Mouse (Mus musculus) heart, postnatal 4 days (tissue): ENCODE results near the gene Arid1b. TPM values are rescaled to one million over a fixed set of nuclear protein-coding genes. Genes with fewer than 3 reads are reported as not detected.

ENCODE experiments used
- DNase-seq: peaks from one replicate; pipeline ENCODE4 v3.0.0; 2021
- total RNA-seq, 2 experiments: library from RNA; stranded (reverse); gene quantifications; 2 replicates each; pipeline ENCODE4 v1.2.3; 2021

The Arid1b gene
- total RNA-seq, 2 experiments from 2014 or later: 40.5 to 41.6 TPM

DNA sequence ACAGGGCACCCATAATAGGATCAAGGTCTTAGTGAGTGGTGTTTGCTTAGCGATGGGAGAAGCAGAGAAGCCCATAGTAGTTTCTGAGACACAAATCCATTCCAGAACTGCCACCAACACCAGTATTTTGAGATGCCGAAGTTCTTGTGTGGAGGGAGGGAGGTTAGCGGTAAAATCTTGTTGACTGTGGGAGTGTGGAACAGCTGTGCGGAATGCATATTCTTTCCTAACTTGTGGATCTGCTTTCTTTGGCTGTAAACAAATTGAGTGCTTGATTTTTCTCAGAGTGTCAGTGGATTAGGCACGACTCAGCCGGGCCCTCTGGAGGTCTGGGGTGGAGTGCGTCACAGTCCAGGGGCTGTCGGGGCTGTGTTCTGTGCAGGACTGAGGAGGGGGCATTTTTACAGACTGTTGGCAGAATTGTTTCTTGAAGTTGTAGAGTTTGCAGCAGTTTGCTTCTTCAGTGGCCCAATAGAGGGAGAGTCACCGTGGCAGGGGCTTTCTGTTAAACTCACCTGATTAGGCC is 27.9 kb downstream of the Arid1b start:
- no peak for DNase-seq

DNA sequence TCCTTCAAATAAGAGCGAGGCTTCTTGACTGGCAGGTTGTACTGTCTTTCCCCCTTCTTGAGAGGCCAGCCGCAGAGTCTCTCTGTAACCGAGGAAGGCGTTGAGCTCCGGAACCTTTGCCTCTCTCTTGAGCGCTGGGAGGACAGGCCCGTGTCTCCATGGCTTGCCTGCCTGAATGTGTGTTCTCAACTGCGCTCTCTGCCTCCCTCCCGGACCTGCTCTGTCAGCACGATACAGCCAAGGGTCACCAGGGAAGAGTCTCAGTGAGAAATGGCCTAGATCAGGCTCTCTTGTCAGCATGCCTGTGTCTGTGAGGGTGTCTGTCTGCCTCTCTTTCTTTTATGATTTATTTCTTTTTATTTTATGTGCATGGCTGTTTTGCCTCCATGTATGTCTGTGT is 29.6 kb downstream of the Arid1b start:
- DNase-seq: no peak

DNA sequence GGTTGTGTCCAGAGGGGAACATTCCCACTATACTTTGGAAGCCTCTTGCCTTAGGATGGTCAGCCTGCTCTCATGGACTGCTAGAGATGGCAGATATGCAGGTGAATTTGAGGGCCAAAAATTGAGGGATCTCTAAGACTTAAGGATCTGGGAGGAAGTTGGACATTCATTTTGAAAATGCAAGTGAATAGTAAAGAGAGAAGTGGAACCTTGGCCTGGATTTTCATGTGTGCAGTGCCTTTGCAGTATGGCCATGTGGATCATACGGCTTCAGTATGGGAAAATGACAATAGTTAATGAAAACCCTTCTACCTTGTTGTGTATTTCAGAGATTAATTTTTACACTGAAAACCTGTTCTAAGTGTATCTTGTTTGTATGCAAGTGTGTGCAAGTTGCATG is 31.3 kb downstream of the Arid1b start:
- no peak for DNase-seq

DNA sequence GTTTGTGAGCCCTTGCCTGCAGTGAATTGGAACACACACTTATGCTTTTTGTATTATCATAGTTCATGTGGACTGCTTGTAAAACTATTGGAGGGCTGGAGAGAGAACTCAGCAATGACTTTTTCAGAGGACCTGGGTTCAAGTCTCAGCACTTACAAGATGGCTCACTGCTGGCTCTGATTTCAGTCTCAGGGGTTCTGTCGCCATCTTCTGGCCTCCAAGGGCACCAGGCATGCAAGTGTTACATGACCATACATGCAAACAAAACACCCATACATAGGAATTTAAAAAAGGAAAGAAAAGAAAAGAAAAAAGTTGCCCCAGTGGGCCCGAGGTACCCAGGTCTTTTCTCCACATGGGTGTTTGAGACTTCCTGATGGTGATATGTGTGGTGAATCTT is 32.4 kb downstream of the Arid1b start:
- DNase-seq: no peak

DNA sequence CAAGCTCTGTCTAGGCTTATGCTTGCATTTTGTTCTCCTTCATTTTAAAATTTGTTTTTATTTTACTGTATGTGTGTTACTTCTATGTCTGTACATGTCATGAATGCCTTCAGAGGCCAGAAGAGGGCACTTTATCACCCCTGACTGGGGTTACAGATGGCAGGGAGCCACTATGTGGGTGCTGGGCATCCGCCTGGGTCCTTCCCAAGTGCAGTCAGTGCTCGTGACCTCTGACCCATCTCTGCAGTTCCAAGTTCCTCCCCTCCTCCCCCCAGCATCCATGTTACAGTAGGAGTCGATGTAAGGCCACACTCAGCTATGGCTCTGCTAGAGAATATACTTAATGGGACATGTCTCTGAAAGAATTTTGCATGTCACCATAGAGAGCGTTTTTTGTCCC is 35.0 kb downstream of the Arid1b start:
- no peak for DNase-seq

DNA sequence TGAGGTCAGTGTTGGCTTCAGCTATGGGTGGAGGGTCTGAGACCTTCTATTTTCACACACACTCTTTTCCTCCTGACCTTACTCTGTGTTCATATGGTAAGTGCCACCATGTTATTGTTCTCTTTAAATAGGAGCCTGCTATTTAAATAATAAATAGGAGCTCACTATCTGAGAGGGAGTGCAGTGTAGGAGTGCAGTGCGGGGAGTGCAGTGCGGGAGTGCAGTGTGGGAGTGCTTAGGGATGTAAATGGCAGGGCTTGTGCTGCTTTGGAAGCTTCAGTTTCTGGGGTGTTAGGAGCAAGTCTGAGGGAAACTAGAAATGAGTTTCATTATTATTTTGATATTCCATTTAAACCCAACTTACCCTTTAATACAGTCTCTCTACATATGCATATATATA is 36.2 kb downstream of the Arid1b start:
- DNase-seq: no peak

DNA sequence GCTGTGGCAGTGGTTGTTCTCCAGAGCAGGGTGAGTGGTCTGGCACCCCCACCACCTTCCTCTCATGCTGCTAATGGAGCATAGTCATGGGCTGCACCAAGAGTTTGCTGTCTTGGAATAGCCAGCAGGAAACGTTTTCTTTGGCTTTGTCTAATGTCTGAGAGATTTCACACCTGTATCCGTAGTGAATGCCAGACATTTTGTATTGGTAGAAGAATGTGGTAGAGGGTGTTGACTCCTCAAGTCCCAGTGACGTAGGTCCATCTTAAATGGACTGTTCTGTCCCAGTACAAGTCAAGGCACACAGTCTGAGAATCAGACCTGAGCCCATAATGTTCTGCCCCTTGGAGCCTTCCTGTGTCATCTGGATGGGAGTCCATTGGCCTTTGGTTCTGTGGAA is 39.2 kb downstream of the Arid1b start:
- DNase-seq: no peak

DNA sequence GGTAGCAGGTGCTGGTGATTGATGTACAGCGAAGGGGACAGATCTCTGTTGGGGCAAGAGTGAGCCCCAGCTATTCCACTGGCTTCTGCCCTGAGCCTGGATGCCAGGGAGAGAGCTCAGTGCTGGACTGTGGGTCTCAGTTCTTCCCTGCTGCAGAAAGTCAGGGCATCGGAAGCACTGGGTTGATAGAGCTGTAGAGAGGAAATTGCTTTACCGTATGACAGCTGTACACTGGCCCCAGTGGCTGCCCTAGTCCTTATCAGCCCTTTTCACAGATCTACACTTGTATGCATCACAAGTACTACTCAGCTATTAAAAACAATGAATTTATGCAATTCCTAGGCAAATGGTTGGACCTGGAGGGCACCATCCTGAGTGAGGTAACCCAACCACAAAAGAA is 40.1 kb downstream of the Arid1b start:
- no peak for DNase-seq

DNA sequence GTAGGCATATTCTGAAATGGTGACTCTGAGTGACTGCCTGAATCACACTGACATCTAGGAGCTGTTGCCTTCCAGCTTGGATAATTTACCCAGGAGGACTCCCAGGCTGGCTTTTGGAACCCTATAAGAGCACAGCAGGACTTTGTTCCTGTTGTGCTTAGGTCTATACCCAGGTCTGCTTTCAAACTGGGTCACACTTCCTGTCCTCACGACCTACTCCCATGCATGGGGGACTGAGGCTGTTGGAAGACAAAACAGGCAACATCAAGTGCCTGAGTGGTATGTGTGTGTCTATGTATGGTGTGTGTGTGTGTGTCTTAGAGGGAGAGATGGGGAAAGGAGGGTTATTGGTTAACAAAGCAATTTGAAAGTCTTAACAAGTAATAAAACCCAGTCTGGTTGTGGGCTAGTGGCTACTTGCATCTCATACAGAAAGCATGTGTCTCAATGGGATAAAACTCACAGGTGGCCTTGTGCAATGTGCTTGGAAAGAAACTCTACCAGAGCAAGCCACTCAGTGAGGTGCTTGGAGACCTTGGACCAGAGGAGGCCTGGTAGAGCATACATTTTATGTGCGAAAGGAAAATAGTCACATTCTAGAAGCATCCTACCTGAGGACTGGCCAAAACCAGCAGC is 42.2 kb downstream of the Arid1b start:
- no peak for DNase-seq

DNA sequence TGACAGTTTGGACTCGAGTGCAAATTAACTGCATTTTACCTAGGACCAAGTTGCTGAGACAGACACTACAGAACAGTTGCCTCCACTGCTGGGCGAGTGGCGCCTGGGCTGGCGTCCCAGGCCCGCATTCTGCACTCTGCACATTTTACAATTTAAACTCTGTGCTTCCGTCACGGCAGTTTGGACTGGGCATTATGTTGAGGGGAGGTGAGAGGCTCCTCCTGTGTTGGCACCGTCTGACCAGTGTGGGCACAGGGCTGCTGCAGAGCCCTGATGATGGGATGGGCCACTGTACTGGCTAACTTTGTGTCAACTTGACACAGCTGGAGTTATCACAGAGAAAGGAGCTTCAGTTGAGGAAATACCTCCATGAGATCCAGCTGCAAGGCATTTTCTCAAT is 43.1 kb downstream of the Arid1b start:
- no peak for DNase-seq

DNA sequence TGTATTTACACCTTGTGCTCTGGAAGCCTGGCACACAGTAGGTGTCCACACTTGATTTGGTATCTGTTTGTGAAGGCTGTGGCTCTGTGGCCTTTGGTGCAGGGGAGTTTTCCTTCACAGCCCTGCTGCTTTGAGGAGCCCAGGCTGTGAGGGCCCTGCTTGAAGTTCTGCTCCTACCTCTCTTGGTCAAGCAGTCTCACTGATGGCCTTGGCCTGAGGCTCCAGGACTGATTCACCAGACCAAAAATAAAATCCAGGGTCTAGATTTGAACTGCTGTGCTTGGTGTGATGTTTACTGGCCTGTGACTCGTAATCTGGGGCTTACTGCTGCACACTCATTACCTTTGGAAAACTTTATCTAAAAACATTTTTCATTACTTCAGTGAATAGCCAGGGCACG is 45.7 kb downstream of the Arid1b start:
- no peak for DNase-seq

DNA sequence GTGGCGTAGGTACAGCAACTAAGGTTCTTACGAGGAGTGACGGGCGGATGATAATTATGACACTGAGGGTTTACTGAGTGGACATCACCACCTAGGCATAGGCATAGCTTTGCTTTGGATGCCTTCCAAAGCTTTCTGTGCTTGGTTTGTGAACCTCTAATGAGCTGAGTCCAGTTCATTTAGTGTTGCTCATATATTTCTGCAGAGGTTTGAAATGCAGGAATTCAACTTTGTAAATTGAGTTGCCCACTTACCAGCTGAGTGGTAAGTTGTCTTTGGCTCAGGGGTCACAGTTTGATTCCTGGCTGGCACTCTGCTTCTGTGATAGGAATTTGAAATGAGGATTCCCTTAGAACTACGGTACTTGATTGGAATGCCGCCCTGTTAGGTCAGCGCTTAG is 49.7 kb downstream of the Arid1b start:
- DNase-seq: no peak

DNA sequence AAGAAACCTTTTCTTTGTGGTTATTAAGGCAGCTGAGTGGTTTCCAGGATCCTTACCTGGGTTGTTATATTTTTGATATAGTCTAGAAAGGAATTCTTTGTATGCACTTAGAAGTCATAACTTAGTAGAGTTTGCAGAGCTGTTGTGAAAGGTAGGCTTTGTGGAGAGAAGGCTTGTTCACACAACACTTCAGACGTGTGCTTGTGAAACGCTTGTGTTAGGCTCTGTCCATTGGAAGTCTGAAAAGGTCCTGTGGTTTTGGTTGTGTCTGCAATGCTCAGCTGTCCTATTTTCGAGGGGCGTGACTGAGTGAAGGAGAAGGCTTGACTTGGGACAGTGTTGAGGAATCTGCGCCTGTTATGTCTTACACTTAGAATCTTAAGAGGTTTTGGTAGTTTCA is 51.5 kb downstream of the Arid1b start:
- DNase-seq: no peak

DNA sequence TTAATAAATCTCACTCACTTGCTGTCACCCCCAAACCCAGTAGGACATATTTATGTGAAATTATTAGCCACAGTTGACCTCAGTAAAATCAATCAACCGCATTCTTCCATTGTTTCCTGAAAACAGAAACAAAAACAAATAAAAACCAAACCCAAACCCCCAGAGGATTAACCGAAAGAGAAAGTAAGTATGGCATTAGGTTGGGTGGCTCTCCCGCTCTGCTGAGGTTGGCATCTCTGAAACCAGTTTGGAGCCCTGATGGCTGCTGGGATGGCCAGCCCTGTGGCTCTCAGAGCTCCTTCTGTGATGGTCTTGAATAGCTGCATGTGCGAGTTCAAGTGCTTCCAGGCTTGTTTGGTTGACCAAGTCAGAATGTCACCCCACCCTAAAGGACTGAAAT is 53.2 kb downstream of the Arid1b start:
- no peak for DNase-seq

DNA sequence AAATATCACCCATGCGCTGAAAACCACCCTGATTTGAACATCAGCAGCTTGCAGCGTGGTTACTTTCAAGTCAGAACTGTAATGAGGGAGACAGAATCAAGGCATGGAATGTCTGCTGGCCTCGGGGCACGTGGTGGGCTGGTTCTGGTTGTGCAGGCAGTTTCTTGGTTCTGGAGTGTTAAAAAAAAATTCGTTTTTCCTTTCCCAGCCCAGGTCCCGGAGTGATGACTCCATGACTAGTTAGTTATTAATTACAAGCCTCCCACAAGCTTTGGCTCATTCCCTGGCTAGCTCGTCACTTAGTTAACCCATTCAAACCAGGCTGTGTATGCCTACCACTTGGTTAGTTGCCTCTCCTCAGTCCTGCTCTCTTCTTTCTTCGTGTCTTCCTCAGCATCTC is 56.1 kb downstream of the Arid1b start:
- no peak for DNase-seq

DNA sequence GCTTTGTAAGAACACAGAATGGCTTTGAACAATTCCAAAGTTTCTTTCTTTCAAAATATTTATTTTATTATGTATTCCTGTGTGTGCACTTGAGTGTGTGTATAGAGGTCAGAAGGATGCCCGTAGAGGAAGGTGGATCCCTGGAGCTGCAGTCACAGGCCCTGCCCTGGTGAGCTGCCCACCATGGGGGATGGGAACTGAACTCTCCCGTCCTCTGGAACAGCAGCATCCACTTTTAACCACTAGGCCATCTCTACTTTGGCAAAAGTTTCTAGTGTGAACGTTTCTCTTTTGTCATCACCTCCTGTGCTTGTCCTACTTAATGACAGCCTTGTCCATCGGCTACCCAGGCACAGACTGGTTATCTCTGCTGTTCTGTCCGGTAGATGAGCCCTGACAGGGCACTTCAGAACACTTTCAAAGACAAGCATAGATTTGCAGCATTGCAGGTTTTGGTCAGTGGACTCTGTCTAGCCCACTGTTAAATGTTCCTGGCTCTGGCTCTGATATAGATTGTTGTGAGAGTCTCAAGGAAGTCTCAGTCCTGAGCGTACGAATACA is 56.9 kb downstream of the Arid1b start:
- peak; percentile 45 for DNase-seq

DNA sequence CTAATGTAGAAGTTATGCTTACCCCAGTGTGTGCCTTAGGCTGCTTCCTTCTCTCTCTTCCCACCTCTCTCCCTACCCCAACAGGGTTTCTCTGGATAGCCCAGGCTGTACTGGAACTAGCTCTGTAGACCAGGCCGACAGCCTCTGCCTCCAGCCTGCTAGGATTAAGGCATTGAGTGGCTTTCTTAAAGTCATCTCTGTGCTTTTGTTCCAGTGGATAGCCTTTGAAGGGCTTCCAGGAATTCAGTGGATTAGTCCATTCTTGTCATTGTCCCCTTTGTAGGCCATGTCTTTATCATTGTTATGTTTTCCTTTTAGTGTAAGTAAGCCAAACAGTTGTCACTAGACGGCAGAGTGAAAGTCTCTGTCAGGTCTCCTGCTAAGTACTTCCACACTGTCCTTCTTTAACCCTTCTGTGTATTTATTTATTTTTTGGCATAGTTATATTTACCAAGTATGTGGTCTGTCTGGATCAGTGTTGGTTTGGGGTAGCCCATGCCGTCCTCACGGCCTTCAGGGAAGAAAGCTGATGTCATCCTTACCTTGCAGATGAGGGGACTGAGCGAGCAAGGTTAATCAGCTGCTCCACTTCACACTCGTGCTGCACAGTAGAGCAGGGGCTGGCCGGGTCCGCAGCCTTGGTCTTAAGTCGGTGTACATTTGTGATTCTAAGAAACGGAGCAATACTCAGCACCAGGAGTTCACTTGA is 58.1 kb downstream of the Arid1b start:
- DNase-seq: no peak

DNA sequence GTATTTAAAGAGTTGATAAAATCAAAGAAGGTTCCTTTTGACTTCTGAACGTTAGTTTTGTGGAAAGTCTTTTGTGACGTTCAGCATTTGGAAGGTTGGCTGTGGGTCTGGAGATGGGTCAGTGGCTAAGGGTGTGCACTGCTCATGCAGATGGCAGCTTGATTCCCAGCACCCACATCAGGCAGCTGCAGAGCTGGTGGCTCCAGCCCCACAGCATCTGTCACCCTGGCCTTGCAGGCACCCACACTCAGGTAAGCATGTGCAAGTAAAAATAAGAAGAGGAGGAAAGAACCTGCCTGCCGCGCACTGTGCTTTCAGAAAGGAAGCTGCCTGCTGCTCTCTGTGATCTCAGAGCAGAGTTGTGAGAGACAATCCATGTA is 58.7 kb downstream of the Arid1b start:
- DNase-seq: no peak

DNA sequence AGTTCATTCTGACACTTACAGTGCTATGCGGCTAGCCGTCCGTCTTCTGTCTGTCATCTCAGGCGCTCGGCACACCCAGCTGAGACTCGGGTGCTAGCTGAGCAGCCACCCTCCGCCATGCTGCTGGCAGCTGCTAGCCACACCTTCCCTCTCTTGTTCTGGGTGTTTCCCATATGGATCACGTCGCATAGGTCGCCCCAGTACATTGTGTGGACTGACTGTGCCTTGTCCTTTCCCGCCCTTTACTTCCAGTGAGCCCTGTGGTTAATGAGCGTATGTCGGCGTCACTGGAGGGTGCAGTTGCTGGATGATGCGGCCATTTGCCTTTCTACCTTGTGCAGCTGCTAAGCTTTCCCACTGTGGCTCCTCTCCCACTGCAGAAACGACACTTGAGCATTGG is 59.1 kb downstream of the Arid1b start:
- DNase-seq: no peak

DNA sequence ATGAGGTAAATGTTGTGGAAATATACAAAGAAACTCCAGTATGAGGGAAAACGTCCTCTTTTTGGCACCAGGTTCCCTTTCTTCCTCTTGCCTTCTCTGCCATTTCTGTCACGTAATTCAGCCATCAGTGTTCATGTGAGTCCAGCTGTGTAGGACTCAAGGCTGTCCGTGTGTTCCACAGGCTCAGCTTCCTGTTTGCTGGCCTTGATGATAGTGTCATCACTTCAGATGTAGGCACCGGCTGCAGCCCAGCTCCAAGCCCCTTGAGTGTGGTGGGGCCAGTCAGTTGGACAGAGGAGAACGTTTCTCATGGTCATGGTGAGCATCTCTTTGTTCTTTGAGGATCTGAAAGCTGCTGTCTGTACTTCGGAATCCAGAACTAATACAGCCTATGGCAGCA is 61.3 kb downstream of the Arid1b start:
- DNase-seq: no peak

DNA sequence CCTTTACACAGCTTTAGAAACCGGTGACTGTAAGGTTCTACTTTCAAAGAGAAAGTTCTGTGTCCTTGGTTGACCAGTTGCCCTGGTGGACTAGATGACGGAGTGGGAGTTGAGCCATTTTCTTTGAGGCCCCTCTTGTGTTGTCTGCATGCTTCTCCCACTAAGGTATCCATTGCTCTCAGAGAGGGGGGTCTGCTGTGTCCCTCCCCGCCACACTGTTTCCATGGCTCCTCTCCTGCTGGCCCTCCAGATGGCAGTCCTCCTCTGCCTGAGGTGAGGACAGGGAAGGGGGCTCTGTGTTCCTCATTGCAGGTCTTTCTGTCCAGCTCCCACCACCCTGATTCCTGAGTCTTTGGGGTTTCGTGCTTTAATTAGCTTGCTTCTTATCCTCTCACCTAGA is 62.5 kb downstream of the Arid1b start:
- DNase-seq: no peak

DNA sequence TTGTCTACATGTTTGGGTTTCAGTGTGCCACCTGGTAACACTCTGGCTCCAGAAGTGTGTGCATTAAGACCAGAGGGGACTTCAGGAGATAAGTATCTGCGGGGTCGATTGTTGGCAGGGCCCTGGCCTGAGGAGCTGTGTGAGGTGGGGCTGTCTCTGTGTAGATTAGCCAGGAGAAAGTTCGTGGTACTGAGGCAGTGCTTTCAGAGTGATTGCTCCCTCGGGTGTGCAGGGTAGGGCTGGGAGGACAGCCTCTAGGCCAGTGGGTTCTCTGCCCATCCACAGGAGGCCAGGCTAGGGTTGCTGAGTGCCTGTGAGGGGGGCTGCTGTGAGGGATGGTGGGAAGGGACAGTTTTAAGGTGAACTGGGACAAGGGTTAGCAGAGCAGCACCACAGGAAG is 63.2 kb downstream of the Arid1b start:
- no peak for DNase-seq

DNA sequence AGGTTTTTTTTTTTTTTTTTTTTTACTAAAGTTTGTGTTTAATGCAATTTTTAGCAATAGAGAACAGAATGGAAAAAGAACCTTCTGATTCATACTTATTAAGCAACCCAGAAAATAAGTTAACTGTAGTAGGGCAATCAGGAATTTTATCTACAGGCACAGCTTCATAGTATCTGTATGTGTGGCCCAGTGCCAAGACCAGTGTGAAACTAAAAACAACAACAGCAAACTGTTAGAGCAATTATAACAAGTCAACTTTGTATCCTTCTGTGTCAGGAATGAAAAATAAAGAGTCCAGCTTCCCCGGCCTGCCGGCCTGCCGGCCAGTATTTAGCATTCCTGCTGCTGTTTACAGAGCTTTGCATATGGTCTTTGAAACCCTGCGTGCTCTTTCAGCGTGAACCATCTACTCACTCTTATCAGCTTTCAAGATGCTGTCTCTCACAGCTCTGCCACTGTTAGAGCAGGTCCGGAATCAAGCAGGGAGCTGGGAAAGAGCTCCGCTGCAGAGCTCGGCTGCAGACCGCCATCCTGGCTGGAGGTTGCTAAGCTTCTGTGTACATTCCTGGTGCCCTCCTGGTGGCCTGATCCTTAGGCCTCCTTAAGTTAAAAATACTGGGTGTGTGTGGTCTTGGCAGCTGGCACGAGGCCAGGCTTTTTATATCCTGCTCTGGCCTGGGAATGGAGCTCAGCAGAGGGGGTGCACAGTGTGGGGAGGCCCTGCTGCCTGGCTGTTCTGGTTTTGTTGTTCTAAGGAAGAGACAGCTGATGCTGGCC is 64.0 kb downstream of the Arid1b start:
- peak; percentile 77 for DNase-seq
